Mouse (Mus musculus): ENCODE data around the gene Gm12216.

- TF ChIP-seq USF1 (IDR thresholded peaks at IDR 0.05; ENCODE audit: low read depth) (no peak), POLR2A (IDR thresholded peaks at IDR 0.05; ENCODE audit: insufficient read length, low read depth) (no peak), TCF12 (IDR thresholded peaks at IDR 0.05; ENCODE audit: insufficient read depth, poor library complexity, severe bottlenecking) (no peak), POLR2AphosphoS2 (IDR thresholded peaks at IDR 0.05; ENCODE audit: insufficient read length, low read depth) (no peak), MYOD1 (IDR thresholded peaks at IDR 0.05; ENCODE audit: control insufficient read depth in 1 of 3, insufficient read length in 2 of 3, low read depth in 2 of 3) (peak in 2 of 3 experiments; percentile 65 to 70), TCF3 (IDR thresholded peaks at IDR 0.05; ENCODE audit: insufficient read length, low read depth) (no peak), SRF (IDR thresholded peaks at IDR 0.05; ENCODE audit: control insufficient read depth, insufficient read length, low read depth) (no peak), E2F4 (IDR thresholded peaks at IDR 0.05; ENCODE audit: insufficient read depth) (no peak), MAX (IDR thresholded peaks at IDR 0.05; ENCODE audit: low read depth) (no peak), MYOG (IDR thresholded peaks at IDR 0.05; ENCODE audit: control insufficient read depth in 1 of 3, insufficient read depth in 1 of 3, insufficient read length in 2 of 3, low read depth in 2 of 3) (peak in 2 of 3 experiments; percentile 38 to 75), REST (IDR thresholded peaks at IDR 0.05; ENCODE audit: insufficient read depth, insufficient read length) (no peak), CEBPB (IDR thresholded peaks at IDR 0.05; ENCODE audit: insufficient read depth, poor library complexity, severe bottlenecking) (no peak)
Measured at GRCm38 (mm10) chr11:53843106-53843505, 15.9 kb downstream of the Gm12216 start.

Data from myocyte (in vitro differentiated cells).